Mouse (Mus musculus) adrenal gland, adult 2 months (tissue): ENCODE results near the gene Olfr1411. TPM values are rescaled to one million over a fixed set of nuclear protein-coding genes. Genes with fewer than 3 reads are reported as not detected.
A peak's percentile ranks its signal among the peaks of the same experiment; 100 is the strongest.

Source experiments
- DNase-seq: peaks from one replicate; pipeline ENCODE4 v3.0.0; 2021
- long read RNA-seq: library from polyadenylated mRNA; stranded (forward); transcript quantifications from one replicate; pipeline ENCODE4 v2.0.0, GENCODE M21; 2021
- polyA plus RNA-seq: library from polyadenylated mRNA; depleted of rRNA; stranded (reverse); fragments of >200 nt; gene quantifications from 2 replicates; pipeline ENCODE4 v1.2.3, GENCODE M21; 2012; rRNA removed
- total RNA-seq, 2 experiments: library from RNA; stranded (reverse); gene quantifications; 2 replicates each; pipeline ENCODE4 v1.2.3; 2021

Gene Olfr1411
- total RNA-seq (not detected), polyA plus RNA-seq (not detected in 2 replicates)
- long read RNA-seq = 0 reads

GRCm38 (mm10) chr1:92594111-92594510 lies at the start of gene Olfr1411:
Gene Olfr1411, plus strand, starts transcription at chr1:92594411.
- DNase-seq = no peak

- peak; percentile 42 for DNase-seq
Observed at GRCm38 (mm10) chr1:92545929-92546328, 48.3 kb upstream of the Olfr1411 start.

DNA sequence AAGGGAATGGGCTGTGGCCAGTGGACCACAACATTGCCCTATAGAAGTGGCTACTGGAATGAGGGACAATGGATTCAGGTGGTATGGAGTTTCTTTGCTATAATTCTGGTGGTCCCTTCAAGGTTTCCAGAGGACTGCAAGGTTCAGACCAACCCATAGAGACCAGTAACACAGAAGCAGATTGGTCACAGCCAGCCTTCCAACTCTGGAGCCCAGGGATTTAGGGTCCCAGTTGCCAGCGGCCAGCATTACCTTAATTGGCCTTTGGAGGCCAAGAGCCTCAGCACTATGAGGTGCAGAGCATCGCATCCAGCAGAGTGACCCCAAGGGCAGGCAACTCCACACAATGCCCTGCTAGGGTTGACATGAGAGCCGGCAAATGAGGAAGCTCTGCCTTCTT lies 23.2 kb upstream of the Olfr1411 start, which contains the start of gene Olfr1413:
TSS of gene Olfr1413 (plus strand) at position 301 of the 400 bp plus-strand sequence.
- DNase-seq = no peak

GRCm38 (mm10) chr1:92585479-92585878 lies 8.7 kb upstream of the Olfr1411 start, which contains the start of gene Olfr1412:
Gene Olfr1412, plus strand, starts transcription at chr1:92585779.
- DNase-seq = no peak

- no peak for DNase-seq
Observed at GRCm38 (mm10) chr1:92596019-92596418, 1.8 kb downstream of the Olfr1411 start.

DNA sequence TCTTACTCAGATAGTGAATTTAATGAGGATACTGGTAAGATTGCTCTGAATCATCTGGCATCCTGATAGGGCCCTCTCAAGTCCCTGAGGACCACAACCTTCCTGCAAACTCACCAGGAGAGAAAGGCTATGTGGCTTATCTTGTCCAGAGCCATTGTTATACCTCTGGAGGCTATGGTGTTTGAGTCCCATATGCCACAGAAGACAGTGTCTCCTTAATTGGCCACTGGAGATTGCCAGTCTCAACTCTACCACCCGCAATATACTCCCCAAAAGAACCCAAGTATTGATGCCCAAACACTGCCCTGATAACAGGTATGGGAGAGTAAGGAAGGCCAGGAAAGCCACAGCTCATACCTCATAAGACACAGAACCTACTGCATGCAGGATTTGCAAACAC lies 11.3 kb downstream of the Olfr1411 start, which contains the start of gene Olfr1410:
TSS of gene Olfr1410 (plus strand) at position 301 of the 400 bp plus-strand sequence.
- no peak for DNase-seq

DNA sequence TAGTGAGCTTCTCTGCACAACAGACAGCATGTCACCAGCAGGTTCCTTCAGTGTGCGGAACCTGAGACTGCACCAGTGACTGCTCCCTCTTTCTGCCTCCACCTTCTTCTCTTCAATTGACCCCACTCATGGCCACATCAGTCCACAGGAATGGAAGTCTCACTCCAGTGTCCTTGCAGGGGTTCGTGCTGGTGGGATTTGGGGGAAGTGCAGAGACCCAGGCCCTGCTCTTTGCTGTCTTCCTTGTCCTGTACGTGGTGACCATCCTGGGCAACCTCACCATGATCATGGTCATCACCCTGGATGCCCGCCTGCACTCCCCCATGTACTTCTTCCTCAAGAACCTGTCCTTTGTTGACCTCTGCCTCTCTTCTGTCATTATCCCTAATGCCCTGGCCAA lies 13.5 kb downstream of the Olfr1411 start:
- DNase-seq = no peak

GRCm38 (mm10) chr1:92611008-92611407 lies 16.8 kb downstream of the Olfr1411 start:
- peak; percentile 44 for DNase-seq

DNA sequence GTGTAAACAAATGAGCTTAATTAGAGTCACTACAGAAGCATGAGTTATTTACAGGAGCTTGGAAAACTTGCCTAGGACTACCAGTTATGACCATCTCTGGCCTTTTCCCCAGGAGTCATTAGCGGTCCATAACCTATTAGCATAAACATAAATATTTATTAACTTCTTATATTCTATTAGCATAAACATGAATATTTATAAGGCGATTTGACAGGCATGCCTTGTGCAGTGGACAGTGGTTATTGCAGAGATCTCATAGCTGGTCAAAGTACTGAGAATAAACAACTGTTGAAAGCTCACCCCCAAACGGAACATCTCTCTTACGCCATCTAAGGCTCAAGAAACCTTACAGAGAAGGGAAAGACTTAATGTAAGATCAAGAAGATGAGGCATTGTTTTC lies 19.0 kb downstream of the Olfr1411 start:
- no peak for DNase-seq

- DNase-seq = peak; percentile 28
Observed at GRCm38 (mm10) chr1:92614516-92614915, 20.3 kb downstream of the Olfr1411 start.

- peak; percentile 37 for DNase-seq
Observed at GRCm38 (mm10) chr1:92616046-92616445, 21.8 kb downstream of the Olfr1411 start.

- no peak for DNase-seq
Observed at GRCm38 (mm10) chr1:92617488-92617887, 23.3 kb downstream of the Olfr1411 start, which contains the start of gene Olfr12. Gene Olfr12, plus strand, starts transcription at chr1:92617788.

DNA sequence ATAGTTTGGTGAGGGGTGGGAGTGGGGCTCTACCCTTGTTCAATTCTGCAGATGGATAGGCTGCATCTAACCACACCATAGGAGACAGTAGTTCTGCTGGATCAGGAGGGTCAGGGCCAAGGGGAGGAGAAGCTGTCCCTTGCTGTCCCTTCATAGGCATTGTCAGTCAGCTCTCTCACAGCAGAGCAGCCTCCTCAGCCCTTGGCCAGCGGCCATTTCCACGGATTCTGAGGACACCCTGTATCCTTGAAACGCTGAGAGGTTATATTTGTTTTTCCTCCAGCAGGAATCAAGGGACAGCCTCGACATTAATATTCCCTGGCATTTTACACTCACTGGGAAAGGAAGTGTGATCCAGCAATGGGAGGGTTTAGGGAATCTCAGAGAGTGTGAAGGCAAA lies 24.1 kb downstream of the Olfr1411 start:
- peak; percentile 91 for DNase-seq

- no peak for DNase-seq
Observed at GRCm38 (mm10) chr1:92628227-92628626, 34.0 kb downstream of the Olfr1411 start.

DNA sequence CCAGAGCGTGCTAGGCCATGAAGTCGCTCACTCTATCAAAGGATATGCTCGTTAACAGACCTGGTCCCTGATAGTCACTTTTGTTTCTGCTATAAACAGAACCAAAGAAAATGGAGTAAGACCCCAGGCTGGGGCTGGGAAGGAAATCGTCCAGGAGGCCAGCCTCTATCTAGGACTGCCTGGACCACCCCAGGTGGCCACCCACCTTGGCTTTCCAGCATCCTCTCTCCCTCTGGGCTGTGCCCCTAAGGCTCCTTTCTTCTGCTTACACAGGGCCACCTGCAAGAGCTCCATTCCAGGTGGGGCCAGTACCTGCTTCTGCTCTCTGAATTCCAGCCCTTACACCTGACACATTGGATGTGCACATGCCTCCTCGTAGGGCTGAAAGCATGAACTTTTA lies 38.0 kb downstream of the Olfr1411 start:
- DNase-seq = no peak

DNA sequence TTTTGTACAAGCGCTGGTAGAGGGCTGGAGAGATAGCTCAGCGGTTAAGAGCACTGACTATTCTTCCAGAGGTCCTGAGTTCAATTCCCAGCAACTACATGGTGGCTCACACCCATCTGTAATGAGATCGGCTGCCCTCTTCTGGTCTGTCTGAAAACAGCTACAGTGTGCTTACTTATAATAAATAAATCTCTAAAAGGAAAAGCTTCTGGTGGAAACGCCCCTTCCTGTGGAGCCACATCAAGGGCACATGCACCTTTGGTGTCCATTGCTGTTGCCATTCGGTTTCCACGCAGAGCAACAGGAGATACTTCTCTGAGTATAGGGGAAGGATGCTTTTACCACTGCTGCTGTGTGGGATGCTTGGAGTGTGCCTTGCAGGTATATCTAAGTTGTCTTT lies 38.7 kb downstream of the Olfr1411 start:
- no peak for DNase-seq

DNA sequence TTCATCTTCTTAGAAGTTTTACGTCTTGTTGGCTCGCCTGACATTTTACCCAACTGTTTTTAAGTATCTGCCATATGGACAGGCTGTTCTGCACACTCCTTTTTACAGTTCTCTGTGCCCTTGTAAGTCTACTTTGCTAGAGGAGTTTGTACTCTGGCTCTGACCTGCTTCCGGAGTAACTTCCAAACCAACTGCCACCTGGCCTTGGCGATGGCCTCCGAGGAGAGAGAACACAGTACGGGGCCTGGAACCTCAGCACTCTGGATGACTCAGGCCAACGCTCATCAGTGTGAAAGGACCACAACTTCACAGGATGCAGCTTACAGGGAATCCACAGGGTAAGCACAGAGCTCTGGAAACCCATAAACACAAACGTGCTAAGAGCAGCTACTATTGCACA lies 39.5 kb downstream of the Olfr1411 start:
- DNase-seq = no peak

GRCm38 (mm10) chr1:92634569-92634968 lies 40.4 kb downstream of the Olfr1411 start:
- DNase-seq = no peak

- no peak for DNase-seq
Observed at GRCm38 (mm10) chr1:92634976-92635599, 40.9 kb downstream of the Olfr1411 start.

GRCm38 (mm10) chr1:92636015-92636414 lies 41.8 kb downstream of the Olfr1411 start:
- no peak for DNase-seq

DNA sequence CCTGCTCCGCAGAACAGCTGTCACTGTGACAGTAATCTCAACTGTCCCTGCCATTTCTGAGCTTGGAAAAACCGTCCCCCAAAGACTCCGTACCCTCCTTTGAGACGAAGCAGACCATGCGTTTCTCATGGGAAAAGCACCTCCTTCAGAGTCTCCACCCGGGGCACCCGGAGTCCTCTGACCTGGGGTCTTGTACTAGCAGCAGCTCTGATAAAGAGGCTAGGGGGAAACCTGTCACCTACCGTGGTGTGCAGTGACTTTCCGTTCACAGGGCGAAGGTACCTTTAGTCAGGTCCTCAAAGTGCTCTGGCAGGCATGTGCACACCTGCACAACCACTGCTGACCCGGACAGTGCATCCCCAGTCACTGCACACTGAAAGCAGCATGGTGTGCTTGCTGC lies 42.5 kb downstream of the Olfr1411 start:
- DNase-seq = no peak

- no peak for DNase-seq
Observed at GRCm38 (mm10) chr1:92637501-92638172, 43.4 kb downstream of the Olfr1411 start.

DNA sequence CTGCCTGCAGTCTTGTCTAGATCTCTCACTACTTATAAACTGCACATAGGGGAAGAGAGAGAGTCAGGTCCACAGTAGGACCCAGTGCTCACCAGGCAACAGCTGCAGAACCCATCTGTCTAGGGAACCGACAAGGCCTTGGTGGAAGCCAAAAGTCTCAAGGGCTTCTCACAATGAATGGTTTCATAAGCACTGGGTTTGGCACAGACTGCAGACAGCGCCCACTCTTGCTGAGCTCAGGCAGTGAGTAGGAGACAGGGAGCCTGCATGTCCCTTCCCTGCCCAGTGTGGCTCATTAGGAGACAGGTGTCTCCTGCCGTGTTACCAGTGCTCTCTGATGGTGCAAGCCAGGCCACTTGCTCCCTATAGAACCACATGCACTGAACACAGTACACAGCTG lies 44.0 kb downstream of the Olfr1411 start:
- DNase-seq = peak; percentile 74
